Mouse (Mus musculus) megakaryocyte, embryonic 14.5 days (primary cell): ENCODE data around the gene Gdpd3.

Experiments
- FLI1 ChIP-seq: IDR thresholded peaks from 2 replicates; pipeline ENCODE4 v1.6.1; 2012; ENCODE audit warnings: low read length, inconsistent platforms, mixed read lengths
- GATA1 ChIP-seq: IDR thresholded peaks from 3 replicates; pipeline ENCODE4 v1.6.1; 2012; ENCODE audit warnings: mixed read lengths, low read length, inconsistent platforms, borderline replicate concordance

- TF ChIP-seq GATA1 (no peak), FLI1 (no peak)
Observed at GRCm38 (mm10) chr7:126766201-126766600, at the start of gene Gdpd3.
